Mouse (Mus musculus) heart, embryonic 16.5 days (tissue): ENCODE data around the gene Maip1. TPM values are rescaled to one million over a fixed set of nuclear protein-coding genes. Genes with fewer than 3 reads are reported as not detected.

Experiments used
- ATAC-seq: fragments of 200-750 bp; cut with Nextera tagmentation; replicated peaks from 2 replicates; pipeline ENCODE4 v1.8.0; 2017; ENCODE audit warnings: moderate number of reproducible peaks; ENCODE audit not compliant: insufficient read depth, low FRiP score; ENCODE audit errors: extremely low read depth
- H3K27ac ChIP-seq: fragments of 300-500 bp; sonication (generic); 2 replicates; pipeline ENCODE4 v1.5.1; 2014; ENCODE audit warnings: mild to moderate bottlenecking, low read length, control low read depth, moderate library complexity
- H3K27me3 ChIP-seq: fragments of 300-500 bp; sonication (generic); 2 replicates; pipeline ENCODE4 v1.6.1; 2014; ENCODE audit warnings: low read length, mixed read lengths; ENCODE audit not compliant: control insufficient read depth, insufficient read depth
- H3K36me3 ChIP-seq: fragments of 300-500 bp; sonication (generic); 2 replicates; pipeline ENCODE4 v1.6.1; 2014; ENCODE audit not compliant: control insufficient read depth, insufficient read depth
- H3K4me1 ChIP-seq: fragments of 300-500 bp; sonication (generic); 2 replicates; pipeline ENCODE4 v1.6.1; 2014; ENCODE audit warnings: low read length, mixed read lengths; ENCODE audit not compliant: control insufficient read depth, insufficient read depth
- H3K4me2 ChIP-seq: fragments of 300-500 bp; sonication (generic); 2 replicates; pipeline ENCODE4 v1.6.1; 2014; ENCODE audit warnings: low read depth, mild to moderate bottlenecking, control low read depth, low read length
- H3K4me3 ChIP-seq: fragments of 300-500 bp; sonication (generic); 2 replicates; pipeline ENCODE4 v1.5.1; 2014; ENCODE audit warnings: mild to moderate bottlenecking, control low read depth, low read length
- H3K9ac ChIP-seq: fragments of 300-500 bp; sonication (generic); 2 replicates; pipeline ENCODE4 v1.6.1; 2014; ENCODE audit warnings: low read length, control low read depth
- H3K9me3 ChIP-seq: fragments of 300-500 bp; sonication (generic); replicated peaks from 2 replicates; pipeline ENCODE4 v1.6.1; 2016; ENCODE audit warnings: low read length; ENCODE audit not compliant: control insufficient read depth
- WGBS: fragments of 180-500 bp; shearing (Covaris S2); extraction: QIAGEN DNeasy Blood & Tissue Kit; methylation state at CpG from one replicate; pipeline ENCODE4 v1.1.7; 2014; 5-methylcytosine and 5-hydroxymethylcytosine counted together
- polyA plus RNA-seq: library from polyadenylated mRNA; unstranded; fragments of >200 nt; fragmentation: Nextera tagmentation; extraction: Ambion mirVana; gene quantifications from 2 replicates; pipeline ENCODE4 v1.2.1, GENCODE M21; 2015

Maip1 gene
- polyA plus RNA-seq, 1 experiment from 2014 or later, result 16.5 TPM

GRCm38 (mm10) chr1:57386519-57386918, 19.6 kb upstream of the Maip1 start:
- ATAC-seq, result no peak
- H3K27ac ChIP-seq, result no peak overlapping the region
- H3K36me3 ChIP-seq, result peaks cover 5% of the 10 kb centered on the region; the same call in 1 of the 2 replicates
- no peak overlapping the region for H3K9ac ChIP-seq
- no peak overlapping the region for H3K4me2 ChIP-seq
- H3K4me3 ChIP-seq, result no peak overlapping the region
- H3K27me3 ChIP-seq, result no peaks in the 10 kb centered on the region
- H3K9me3 ChIP-seq, result no peaks in the 10 kb centered on the region
- no peaks in the 10 kb centered on the region for H3K4me1 ChIP-seq

- WGBS, result 71% methylated on average over 2 of the region's 2 CpGs
- Histone ChIP-seq H3K4me2 (no peak overlapping the region), H3K9ac (no peak overlapping the region), H3K36me3 (peaks cover 10% of the 10 kb centered on the region; the same call in 1 of the 2 replicates), H3K4me3 (no peak overlapping the region), H3K27ac (no peak overlapping the region), H3K27me3 (no peaks in the 10 kb centered on the region), H3K4me1 (no peaks in the 10 kb centered on the region), H3K9me3 (no peaks in the 10 kb centered on the region)
- no peak for ATAC-seq
Measured at GRCm38 (mm10) chr1:57387876-57388275, 18.3 kb upstream of the Maip1 start.

GRCm38 (mm10) chr1:57388402-57389155, 17.5 kb upstream of the Maip1 start:
- 86% methylated on average over 8 of the region's 8 CpGs for WGBS
- ATAC-seq, result no peak
- H3K36me3 ChIP-seq, result peaks cover 13% of the 10 kb centered on the region; the same call in 1 of the 2 replicates

DNA sequence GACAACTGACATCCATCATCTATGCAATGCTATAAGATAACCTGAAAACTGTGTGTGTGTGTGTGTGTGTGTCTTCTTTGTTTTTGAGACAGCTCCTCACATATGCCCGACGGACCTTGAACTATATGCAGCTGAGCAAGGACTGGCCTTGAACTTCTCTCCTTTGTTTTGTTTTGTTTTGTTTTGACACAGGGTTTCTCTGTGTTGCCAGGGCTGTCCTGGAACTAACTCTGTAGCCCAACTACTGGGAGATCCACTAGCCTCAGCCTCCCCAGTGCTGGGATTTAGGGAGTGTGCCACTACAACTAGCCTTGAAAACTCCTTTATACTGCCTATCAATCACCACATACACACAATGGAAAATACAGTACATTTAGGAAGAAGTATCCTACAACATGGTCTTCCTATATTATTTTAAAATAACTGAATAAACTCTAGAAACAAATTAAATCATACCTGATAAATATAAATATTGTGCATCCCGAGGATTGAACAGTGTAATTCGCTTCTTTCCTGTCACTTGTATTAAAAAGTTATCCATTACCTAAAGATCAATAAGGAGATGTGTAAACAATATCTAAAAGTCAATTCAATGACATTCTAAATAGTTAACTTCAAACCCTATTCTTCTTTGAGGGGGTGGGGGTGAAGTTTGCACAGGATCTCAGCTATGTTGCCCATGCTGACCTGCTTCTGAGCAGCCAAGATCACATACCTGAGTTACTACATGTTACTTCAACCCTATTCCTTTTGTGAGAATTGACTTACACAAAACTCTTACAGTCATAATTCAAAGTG, 14.9 kb upstream of the Maip1 start:
- Histone ChIP-seq H3K36me3 (peaks cover 21% of the 10 kb centered on the region), H3K4me1 (no peaks in the 10 kb centered on the region), H3K9ac (no peak overlapping the region), H3K4me3 (no peak overlapping the region), H3K27me3 (no peaks in the 10 kb centered on the region), H3K9me3 (no peaks in the 10 kb centered on the region), H3K4me2 (no peak overlapping the region), H3K27ac (no peak overlapping the region)
- no peak for ATAC-seq
- WGBS, result 89% methylated on average over 4 of the region's 4 CpGs

More at GRCm38 (mm10) chr1:57388402-57389155, 17.5 kb upstream of the Maip1 start:
- H3K27ac ChIP-seq, result no peak overlapping the region
- no peaks in the 10 kb centered on the region for H3K27me3 ChIP-seq
- no peaks in the 10 kb centered on the region for H3K4me1 ChIP-seq
- H3K4me2 ChIP-seq, result no peak overlapping the region
- no peak overlapping the region for H3K4me3 ChIP-seq
- no peak overlapping the region for H3K9ac ChIP-seq
- no peaks in the 10 kb centered on the region for H3K9me3 ChIP-seq

DNA sequence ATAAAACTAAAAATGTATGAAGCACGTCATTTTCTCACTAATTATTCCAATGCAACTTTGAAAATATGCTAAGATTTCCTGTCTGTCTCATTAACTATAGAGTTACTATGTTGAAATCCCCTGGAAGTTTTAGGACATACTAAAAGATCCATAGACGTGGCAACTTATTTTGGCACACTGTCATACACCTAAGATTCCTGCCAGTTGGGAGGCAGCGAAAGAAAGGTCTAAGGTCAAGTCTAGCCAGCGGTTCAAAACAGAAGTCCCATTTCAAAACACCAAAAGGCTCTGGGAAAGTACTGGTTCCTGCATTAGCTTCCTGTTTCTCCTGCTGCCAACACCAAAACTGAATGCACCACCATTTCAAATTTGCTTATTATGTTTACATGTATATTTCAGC, 13.7 kb upstream of the Maip1 start:
- H3K4me3 ChIP-seq, result no peak overlapping the region
- H3K36me3 ChIP-seq, result peaks cover 23% of the 10 kb centered on the region
- no peak overlapping the region for H3K27ac ChIP-seq
- 81% methylated on average over 4 of the region's 4 CpGs for WGBS
- no peak overlapping the region for H3K9ac ChIP-seq
- no peak overlapping the region for H3K4me2 ChIP-seq
- H3K27me3 ChIP-seq, result no peaks in the 10 kb centered on the region
- no peaks in the 10 kb centered on the region for H3K9me3 ChIP-seq
- no peaks in the 10 kb centered on the region for H3K4me1 ChIP-seq
- ATAC-seq, result no peak

GRCm38 (mm10) chr1:57394051-57394450, 12.1 kb upstream of the Maip1 start:
- H3K9ac ChIP-seq, result no peak overlapping the region
- no peak overlapping the region for H3K4me2 ChIP-seq
- peaks cover 21% of the 10 kb centered on the region for H3K36me3 ChIP-seq
- no peaks in the 10 kb centered on the region for H3K4me1 ChIP-seq
- H3K4me3 ChIP-seq, result no peak overlapping the region
- no peaks in the 10 kb centered on the region for H3K27me3 ChIP-seq
- WGBS, result 59% methylated on average over 3 of the region's 3 CpGs
- ATAC-seq, result no peak
- no peak overlapping the region for H3K27ac ChIP-seq
- H3K9me3 ChIP-seq, result no peaks in the 10 kb centered on the region

DNA sequence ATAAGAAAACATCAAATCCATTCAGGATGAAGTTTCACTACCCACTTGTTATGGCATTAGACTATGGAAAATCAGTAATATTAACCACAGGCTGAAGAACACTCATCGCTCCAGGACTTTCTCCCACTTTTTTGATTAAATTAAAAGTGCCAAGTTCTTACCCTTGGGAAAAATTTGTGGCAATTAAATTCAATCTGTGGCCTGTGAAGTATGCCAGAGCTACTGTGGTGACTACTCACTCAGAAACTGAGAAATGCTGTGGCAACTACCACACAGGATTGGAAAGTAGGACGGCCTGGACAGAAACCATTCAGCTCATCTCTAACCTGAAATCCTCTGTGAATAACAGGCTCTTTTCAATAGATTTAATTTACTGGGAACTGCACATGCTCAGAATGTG, 5.8 kb upstream of the Maip1 start:
- Histone ChIP-seq H3K4me2 (no peak overlapping the region), H3K4me3 (no peak overlapping the region), H3K4me1 (0 out of 2 replicates have a peak, but pooled peaks cover under 1% of the 10 kb centered on the region), H3K27me3 (no peaks in the 10 kb centered on the region), H3K36me3 (peaks cover 17% of the 10 kb centered on the region), H3K9me3 (no peaks in the 10 kb centered on the region), H3K9ac (no peak overlapping the region), H3K27ac (no peak overlapping the region)
- no peak for ATAC-seq
- 92% methylated on average over 2 of the region's 2 CpGs for WGBS

- WGBS, result 93% methylated on average over 2 of the region's 2 CpGs
- no peak for ATAC-seq
- H3K4me3 ChIP-seq, result no peak overlapping the region
Measured at GRCm38 (mm10) chr1:57400877-57401276, 5.3 kb upstream of the Maip1 start.

GRCm38 (mm10) chr1:57402116-57402515, 4.0 kb upstream of the Maip1 start:
- H3K27me3 ChIP-seq, result no peaks in the 10 kb centered on the region
- H3K36me3 ChIP-seq, result peaks cover 10% of the 10 kb centered on the region; the same call in 1 of the 2 replicates
- no peak overlapping the region for H3K9ac ChIP-seq
- no peak overlapping the region for H3K27ac ChIP-seq
- ATAC-seq, result no peak
- no peaks in the 10 kb centered on the region for H3K9me3 ChIP-seq
- WGBS, result 91% methylated on average over 5 of the region's 5 CpGs
- no peak overlapping the region for H3K4me2 ChIP-seq
- H3K4me1 ChIP-seq, result peaks cover 4% of the 10 kb centered on the region; the same call in 1 of the 2 replicates
- H3K4me3 ChIP-seq, result no peak overlapping the region

More at GRCm38 (mm10) chr1:57400877-57401276, 5.3 kb upstream of the Maip1 start:
- Histone ChIP-seq H3K36me3 (peaks cover 14% of the 10 kb centered on the region), H3K27ac (no peak overlapping the region), H3K4me2 (no peak overlapping the region), H3K4me1 (peaks cover 4% of the 10 kb centered on the region; the same call in 1 of the 2 replicates), H3K27me3 (no peaks in the 10 kb centered on the region), H3K9ac (no peak overlapping the region), H3K9me3 (no peaks in the 10 kb centered on the region)
